Mouse (Mus musculus) cortical plate, adult 2 months (tissue): ENCODE measurements around the gene Ctrc. TPM values are rescaled to one million over a fixed set of nuclear protein-coding genes. Genes with fewer than 3 reads are reported as not detected.
"Not testable (repeated sequence)": the region's sequence is repeated elsewhere in the genome, so short reads cannot be mapped to it uniquely, and the experiment has no call there.

Experiments
- H3K27ac ChIP-seq: fragments of 200-500 bp; 2 replicates; pipeline ENCODE4 v1.5.1; 2012; ENCODE audit warnings: low read length, control low read depth, inconsistent platforms; ENCODE audit not compliant: insufficient read depth
- H3K4me1 ChIP-seq: fragments of 200-500 bp; 2 replicates; pipeline ENCODE4 v1.6.1; 2011; ENCODE audit warnings: low read length; ENCODE audit not compliant: control insufficient read depth, insufficient read depth
- H3K4me3 ChIP-seq: fragments of 200-500 bp; 2 replicates; pipeline ENCODE4 v1.5.1; 2011; ENCODE audit warnings: mild to moderate bottlenecking, low read length, control low read depth; ENCODE audit not compliant: insufficient read depth
- CTCF ChIP-seq: fragments of 200-500 bp; IDR thresholded peaks from 2 replicates; pipeline ENCODE4 v1.5.1; 2011; ENCODE audit warnings: mild to moderate bottlenecking, control low read depth, low read length; ENCODE audit not compliant: insufficient read depth; ENCODE audit errors: extremely low read depth
- POLR2A ChIP-seq: fragments of 200-500 bp; IDR thresholded peaks from 2 replicates; pipeline ENCODE4 v1.6.1; 2011; ENCODE audit warnings: mild to moderate bottlenecking, low read length, control low read depth; ENCODE audit not compliant: insufficient read depth; ENCODE audit errors: extremely low read depth
- polyA plus RNA-seq: library from polyadenylated mRNA; depleted of rRNA; stranded (reverse); fragments of >200 nt; gene quantifications from 2 replicates; pipeline ENCODE4 v1.2.3, GENCODE M21; 2012

The Ctrc gene
- polyA plus RNA-seq, 1 experiment = not detected

DNA sequence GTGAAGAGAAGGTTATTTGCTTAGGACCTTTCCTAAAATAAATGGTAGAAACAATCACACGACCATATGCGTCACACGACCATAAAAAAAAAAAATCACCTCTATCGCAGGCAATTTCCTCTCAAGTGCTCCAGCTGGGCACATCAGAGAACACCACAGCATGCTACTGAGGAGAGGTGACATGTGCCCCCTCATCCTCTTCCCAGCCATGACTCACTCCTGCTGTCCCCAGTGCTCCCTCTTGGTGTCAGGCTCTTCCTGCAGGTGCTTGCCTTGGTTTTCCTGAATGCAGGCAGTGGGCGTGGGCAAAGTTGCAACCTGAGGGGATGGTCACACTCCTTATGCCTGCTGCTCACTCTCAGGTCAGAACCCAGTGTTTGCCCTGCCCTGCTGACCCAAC lies 61.3 kb downstream of the Ctrc start:
- Histone ChIP-seq H3K27ac (no peak overlapping the region), H3K4me1 (peaks cover 8% of the 10 kb centered on the region), H3K4me3 (no peak overlapping the region)
- TF ChIP-seq CTCF (no peak; the same call in 1 of the 2 replicates), POLR2A (no peak)

DNA sequence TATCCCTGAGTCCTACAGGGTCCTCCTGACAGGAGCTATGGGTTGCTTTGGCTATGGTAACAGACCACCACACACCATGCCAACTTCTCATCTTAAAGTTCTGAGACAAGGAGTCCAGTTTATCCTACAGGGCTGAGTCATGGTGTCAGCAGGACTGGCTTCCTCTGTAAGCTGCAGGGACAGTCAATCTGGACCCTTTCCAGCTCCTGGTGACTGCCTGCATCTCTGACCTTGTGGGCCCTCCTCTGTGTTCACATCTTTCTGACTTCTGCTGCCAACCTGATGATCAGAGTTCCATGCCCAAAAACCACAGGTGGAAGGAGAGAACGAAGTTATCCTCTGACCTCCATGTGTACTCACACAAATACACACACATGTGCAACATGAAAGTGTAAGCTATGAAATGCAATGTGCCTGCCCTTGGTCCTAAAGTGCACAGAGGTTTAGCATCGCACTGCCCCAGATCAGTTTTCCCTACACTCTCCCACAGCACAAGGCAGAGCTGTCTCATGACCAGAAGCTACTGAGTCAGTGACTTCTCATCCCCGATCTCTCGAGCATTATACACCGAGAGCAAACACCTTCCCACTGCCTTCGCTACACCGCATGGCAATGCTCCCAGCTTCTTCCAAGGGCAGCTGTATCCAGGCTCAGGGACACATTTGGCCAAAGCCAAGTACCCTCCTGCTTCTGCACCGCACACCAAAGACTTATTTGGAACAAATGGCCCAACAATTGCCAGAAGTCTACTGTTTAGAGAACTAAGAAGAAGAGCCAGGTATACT lies 64.8 kb downstream of the Ctrc start:
- H3K27ac ChIP-seq = no peak overlapping the region
- no peak for TF ChIP-seq POLR2A
- no peak for TF ChIP-seq CTCF
- peaks cover 11% of the 10 kb centered on the region for H3K4me1 ChIP-seq
- no peak overlapping the region for H3K4me3 ChIP-seq

DNA sequence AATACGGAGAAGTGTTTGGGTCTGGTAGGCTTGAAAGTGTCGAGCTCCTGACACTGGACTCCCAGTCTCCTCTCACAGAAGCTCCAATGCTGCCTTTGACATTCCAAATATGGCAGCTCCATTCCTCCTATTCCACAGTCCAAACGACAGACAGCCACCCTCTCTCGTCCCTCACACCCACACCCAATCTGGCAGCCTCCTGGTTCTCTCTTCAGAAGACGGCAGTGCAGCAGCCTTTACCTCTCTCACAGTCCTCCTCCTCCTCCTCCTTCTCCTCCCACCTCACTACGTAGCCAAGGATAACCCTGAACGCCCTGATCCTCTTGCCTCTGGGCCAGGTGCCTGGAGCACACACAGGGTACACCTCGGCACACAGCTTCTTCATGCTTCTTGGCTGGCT lies 66.3 kb downstream of the Ctrc start:
- Histone ChIP-seq H3K27ac (peak overlapping the region; percentile 68; the same call in 1 of the 2 replicates), H3K4me3 (no peak overlapping the region), H3K4me1 (peaks cover 8% of the 10 kb centered on the region)
- no peak for TF ChIP-seq CTCF
- TF ChIP-seq POLR2A = no peak

DNA sequence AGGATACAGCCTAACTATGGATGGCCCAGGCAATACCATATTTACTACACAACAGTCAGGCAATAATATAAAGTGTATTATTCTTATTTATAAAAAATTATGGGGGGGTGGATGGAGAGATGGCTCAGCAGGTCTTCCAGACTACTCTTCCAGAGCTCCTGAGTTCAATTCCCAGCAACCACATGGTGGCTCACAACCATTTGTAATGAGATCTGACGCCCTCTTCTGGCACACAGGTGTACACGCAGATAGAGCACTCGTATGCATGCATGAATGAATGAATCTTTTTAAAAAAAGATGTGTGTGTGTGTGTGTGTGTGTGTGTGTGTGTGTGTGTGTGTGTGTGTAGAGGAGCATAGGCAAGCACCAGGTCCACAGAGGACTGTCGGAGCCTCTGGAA lies 73.1 kb downstream of the Ctrc start:
- not testable (repeated sequence) for H3K4me1 ChIP-seq, H3K4me3 ChIP-seq, H3K27ac ChIP-seq

DNA sequence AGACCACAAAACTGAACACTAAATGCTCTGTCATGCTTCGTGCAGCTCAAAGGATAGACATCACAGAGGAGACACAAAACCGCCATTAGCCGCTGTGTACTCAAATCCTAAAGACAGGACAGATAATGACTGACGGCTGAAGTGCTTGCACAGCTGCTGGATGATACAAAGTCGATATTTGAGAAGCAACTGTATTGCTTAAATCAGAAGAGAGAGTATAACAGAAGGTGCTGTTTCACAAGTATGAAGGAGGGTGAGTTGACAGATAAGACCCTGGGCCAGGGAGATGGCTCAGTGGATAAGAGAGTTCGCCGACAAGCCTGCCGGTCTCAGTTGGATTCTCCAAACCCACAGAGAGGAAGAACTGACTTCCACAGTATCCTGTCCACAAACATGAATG lies 74.3 kb downstream of the Ctrc start:
- Histone ChIP-seq H3K4me1 (0 out of 2 replicates have a peak, but pooled peaks cover 2% of the 10 kb centered on the region), H3K4me3 (no peak overlapping the region), H3K27ac (no peak overlapping the region)
- TF ChIP-seq CTCF (no peak), POLR2A (no peak)

DNA sequence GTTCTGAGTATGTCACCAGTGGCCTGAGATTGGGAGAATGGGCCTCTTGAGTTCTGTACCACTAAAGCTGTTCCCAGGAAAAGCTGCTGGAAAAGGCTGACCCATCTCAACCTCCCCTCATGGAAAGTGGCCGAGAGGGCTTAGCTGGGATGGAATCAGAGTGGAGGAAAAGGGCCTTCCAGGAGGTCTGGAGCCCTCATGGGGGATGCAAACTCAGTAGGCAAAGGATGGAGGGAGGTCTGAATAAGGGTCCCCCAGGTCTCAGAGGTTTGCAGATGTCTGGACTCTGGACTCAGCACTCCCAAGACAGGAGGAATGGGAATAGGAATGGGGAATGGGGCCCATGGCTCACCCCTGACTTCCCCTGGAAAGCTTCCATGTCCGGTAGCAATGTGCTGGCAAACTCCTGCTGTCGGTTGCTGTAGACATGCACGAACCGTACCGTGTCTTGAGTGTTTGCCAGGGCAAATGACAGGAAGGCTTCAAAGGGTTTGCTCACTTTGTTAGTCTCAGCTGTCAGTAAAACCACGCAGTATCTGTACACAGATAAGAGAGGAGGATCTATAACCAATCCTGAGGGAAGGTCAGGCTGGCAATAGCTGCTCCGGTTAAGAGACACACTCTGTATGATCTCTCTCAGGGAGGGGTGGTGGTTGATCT lies 76.5 kb downstream of the Ctrc start:
- no peak overlapping the region for H3K27ac ChIP-seq
- TF ChIP-seq CTCF = no peak
- TF ChIP-seq POLR2A = no peak
- no peak overlapping the region for H3K4me3 ChIP-seq
- peaks cover 3% of the 10 kb centered on the region; the same call in 1 of the 2 replicates for H3K4me1 ChIP-seq

DNA sequence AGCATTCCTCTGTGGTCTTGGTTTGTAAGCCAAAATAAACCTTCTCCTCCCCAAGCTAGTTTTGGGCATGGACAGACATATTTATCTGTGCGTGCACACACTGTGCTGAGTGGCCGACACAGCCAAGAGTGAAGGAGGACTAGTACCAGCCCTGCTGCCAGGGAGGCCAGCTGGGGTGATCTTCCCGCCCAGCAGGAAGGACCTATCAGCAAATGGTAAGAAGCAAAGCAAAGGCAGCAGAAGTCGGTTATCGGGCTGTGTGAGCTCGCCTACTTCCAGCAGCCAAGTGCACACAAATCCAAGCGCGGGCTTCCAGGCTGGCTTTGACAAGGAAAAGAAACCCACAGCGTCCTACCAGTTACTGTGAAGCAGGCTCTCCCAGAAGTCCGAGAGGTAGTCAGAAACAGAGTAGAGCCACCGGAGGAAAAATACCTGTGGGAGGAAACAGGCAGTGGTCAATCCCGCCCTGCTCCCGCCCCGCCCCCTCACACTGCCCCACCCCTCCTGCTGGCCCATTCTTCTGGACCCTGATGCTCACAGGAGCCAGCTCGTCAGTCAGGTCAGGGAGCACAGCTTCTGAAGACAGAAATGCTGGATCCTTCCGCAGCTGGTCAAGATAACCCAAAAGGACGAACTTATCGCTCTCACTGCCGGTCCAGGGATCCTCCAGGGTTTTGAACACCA lies 78.7 kb downstream of the Ctrc start:
- Histone ChIP-seq H3K4me3 (no peak overlapping the region), H3K27ac (no peak overlapping the region), H3K4me1 (peaks cover 3% of the 10 kb centered on the region; the same call in 1 of the 2 replicates)
- TF ChIP-seq CTCF (no peak), POLR2A (no peak)

DNA sequence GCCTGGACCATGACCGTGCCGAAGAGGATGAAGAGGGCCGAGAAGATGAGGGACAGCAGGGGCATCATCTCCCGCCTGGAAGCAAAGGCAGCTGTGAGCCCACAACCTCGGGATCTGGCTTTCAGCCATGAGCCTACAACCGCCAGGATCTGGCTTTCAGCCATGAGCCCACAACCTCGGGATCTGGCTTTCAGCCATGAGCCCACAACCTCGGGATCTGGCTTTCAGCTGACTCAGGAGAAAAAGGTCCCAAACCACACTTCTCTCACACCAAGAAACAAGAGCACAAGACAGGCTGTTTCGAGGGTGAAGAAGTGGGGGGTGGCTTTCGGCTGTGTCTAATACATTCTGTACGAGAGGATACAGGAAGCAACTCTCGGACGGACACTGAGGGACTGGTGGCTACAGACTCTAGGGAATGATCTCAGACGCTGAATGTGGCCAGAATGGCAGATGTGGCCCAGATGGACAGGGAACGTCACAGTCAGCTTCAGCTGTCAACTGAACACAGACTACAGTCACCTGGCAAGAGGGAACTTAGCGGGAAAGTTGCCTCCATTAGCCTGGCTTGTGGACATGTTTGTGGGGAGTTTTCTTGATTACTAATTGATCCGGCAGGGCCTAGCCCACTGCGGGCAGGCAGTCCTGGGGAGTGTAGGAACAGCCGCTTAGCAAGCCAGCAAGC lies 79.3 kb downstream of the Ctrc start:
- no peak overlapping the region for H3K4me3 ChIP-seq
- no peak overlapping the region for H3K27ac ChIP-seq
- peaks cover 3% of the 10 kb centered on the region; the same call in 1 of the 2 replicates for H3K4me1 ChIP-seq
- no peak for TF ChIP-seq CTCF

DNA sequence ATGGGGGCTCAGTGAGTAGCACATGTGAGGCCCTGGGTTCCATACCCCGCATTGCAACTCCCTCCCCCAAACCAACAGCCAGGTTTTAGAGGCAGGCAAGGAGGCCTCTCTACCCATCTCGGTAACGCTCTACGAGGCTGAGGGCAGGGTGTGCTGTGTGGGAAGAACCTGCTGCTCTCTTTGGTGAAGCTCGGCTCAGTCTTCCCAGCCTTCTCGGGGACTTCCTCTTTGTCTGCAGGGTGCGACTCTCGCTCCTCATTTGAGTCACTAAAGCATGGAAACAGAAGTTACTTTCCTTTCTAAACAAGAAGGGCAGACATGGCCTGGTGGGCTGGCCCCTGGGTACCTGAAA lies 79.9 kb downstream of the Ctrc start:
- Histone ChIP-seq H3K4me3 (no peak overlapping the region), H3K27ac (no peak overlapping the region), H3K4me1 (peaks cover 3% of the 10 kb centered on the region; the same call in 1 of the 2 replicates)
- TF ChIP-seq CTCF (no peak), POLR2A (no peak)
